Mouse (Mus musculus): ENCODE measurements at regions not wholly inside any gene's neighbourhood (a gene's known extent, or its start where the extent isn't known, plus 50 kb on each side); places are given as distances from the start of the nearest gene placed in this dataset.
"Not testable (repeated sequence)": the region's sequence is repeated elsewhere in the genome, so short reads cannot be mapped to it uniquely, and the experiment has no call there.

- DNase-seq (ENCODE audit: low spot score in 2 of 2): no peak
These were observed 58.1 kb upstream of the Slc1a4 start for GRCm38 (mm10) chr11:20390622-20391021.

DNA sequence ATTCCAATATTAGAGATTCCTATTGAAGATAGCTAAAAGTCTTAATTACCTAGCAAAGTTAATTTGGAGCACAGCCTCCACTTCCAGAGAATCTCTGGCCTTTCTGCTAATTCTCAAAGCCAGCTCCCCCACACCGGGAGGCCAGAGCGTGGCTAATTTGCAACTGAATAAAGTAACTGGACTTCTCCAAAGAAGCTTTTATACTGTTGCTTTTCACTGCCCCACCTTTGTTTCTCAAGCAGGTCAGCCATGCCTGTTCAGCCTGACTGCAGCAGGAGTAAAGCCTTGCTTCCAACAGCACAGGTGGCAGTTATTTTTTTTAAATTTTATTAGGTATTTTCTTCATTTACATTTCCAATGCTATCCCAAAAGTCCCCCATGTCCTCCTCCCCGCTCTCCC is 60.8 kb upstream of the Slc1a4 start:
- not testable (repeated sequence) for DNase-seq (ENCODE audit: low spot score in 2 of 2)

- DNase-seq (ENCODE audit: low spot score in 2 of 2): not testable (repeated sequence)
These were observed 61.3 kb upstream of the Slc1a4 start for GRCm38 (mm10) chr11:20393807-20394206.

DNA sequence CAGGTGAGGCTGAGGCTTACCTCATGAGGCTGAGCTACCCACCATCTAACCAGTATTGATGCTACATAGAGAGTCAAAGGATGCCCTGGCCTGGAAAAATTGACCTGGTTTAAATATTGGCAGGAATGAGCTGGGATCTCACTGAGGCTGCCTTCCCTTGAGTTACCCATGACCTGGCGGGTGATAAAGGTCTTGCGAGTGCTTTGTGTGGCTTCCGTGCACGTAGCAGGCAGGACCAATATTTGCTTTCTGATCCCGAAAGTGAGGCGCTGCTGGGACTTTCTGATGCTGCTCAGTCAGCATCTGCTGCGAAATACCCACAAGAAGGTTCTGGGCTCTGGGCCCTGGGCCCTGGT is 63.3 kb upstream of the Slc1a4 start:
- no peak for DNase-seq (ENCODE audit: low spot score in 2 of 2)

GRCm38 (mm10) chr11:20396204-20396848 is 63.8 kb upstream of the Slc1a4 start:
- peak; percentile 43 to 58 for DNase-seq (ENCODE audit: low spot score in 2 of 2)

- no peak for DNase-seq (ENCODE audit: low spot score in 2 of 2)
These were observed 64.4 kb upstream of the Slc1a4 start for GRCm38 (mm10) chr11:20396884-20397283.

- peak; percentile 74 to 80 for DNase-seq (ENCODE audit: low spot score in 2 of 2)
These were observed 68.1 kb upstream of the Slc1a4 start for GRCm38 (mm10) chr11:20400302-20401234.

GRCm38 (mm10) chr11:20403456-20403855 is 70.9 kb upstream of the Slc1a4 start:
- DNase-seq (ENCODE audit: low spot score in 2 of 2): no peak

- no peak for DNase-seq (ENCODE audit: low spot score in 2 of 2)
These were observed 72.0 kb upstream of the Slc1a4 start for GRCm38 (mm10) chr11:20404476-20404875.

- DNase-seq (ENCODE audit: low spot score in 2 of 2): no peak
These were observed 85.6 kb upstream of the Slc1a4 start for GRCm38 (mm10) chr11:20418141-20418540.

DNA sequence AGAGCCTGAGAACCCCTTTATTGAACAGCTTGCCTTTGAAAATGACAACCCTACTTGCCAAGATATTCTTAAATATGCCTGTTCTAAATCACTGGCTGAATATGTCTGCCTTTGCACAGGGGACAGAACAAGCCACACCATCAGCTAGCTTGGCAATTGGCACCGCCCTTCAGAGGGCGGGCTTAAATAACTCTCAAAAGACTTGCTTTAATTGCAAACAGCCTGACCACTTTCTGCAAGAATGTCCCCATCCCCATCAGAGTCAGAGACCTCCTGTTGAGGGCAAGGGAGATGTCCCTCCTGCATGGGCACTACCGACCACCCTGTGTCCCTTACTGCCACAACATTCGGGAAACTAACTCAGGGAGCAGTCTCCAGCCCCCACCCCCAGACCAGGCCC is 88.4 kb upstream of the Slc1a4 start:
- DNase-seq (ENCODE audit: low spot score in 2 of 2): no peak

DNA sequence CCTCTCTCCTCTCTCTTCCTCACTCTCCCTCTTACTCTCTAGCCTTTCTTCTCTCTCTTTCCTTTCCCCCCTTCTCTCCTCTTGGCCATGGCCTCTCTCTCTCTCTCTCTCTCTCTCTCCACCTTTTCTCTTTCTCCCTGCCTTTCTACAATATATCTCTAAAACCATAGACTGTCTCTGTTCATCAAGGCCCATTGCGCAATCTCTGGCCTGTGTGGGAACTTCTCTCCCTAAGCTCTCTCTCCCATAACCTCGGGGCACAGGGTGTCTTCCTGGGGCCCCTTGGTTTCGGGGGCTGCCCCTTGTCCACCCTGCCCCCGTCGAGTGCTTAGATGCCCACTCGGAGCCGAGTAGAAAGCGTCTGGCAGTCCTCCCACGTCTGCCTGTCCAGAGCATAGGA is 103.5 kb upstream of the Slc1a4 start:
- no peak for DNase-seq (ENCODE audit: low spot score in 2 of 2)

- DNase-seq (ENCODE audit: low spot score in 2 of 2): no peak
These were observed 100.6 kb upstream of the Sertad2 start for GRCm38 (mm10) chr11:20442476-20442875.

GRCm38 (mm10) chr11:20445061-20445902 is 97.8 kb upstream of the Sertad2 start:
- no peak for DNase-seq (ENCODE audit: low spot score in 2 of 2)

DNA sequence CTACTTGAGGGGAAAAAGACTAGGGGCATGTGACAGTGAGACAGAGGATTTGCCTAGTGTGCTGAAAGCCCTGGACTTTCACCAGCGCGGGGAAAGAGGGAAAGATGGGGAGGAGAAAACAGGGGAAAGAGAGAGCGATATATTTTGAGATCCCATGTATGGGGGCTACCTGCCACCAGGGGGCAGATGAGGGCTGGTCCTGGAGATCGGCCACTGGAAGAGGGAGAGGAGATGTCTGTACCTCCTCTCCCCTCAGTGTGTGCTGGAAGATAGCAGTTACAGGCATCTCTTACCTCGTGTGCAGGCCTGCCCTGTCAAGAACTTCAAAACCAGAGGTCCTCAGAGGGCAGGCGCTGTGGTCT is 97.2 kb upstream of the Sertad2 start:
- peak in 1 of 2 experiments; percentile 65 for DNase-seq (ENCODE audit: low spot score in 2 of 2)

GRCm38 (mm10) chr11:20452901-20453300 is 90.2 kb upstream of the Sertad2 start:
- DNase-seq (ENCODE audit: low spot score in 2 of 2): no peak

GRCm38 (mm10) chr11:20453786-20454185 is 89.3 kb upstream of the Sertad2 start:
- DNase-seq (ENCODE audit: low spot score in 2 of 2): no peak

DNA sequence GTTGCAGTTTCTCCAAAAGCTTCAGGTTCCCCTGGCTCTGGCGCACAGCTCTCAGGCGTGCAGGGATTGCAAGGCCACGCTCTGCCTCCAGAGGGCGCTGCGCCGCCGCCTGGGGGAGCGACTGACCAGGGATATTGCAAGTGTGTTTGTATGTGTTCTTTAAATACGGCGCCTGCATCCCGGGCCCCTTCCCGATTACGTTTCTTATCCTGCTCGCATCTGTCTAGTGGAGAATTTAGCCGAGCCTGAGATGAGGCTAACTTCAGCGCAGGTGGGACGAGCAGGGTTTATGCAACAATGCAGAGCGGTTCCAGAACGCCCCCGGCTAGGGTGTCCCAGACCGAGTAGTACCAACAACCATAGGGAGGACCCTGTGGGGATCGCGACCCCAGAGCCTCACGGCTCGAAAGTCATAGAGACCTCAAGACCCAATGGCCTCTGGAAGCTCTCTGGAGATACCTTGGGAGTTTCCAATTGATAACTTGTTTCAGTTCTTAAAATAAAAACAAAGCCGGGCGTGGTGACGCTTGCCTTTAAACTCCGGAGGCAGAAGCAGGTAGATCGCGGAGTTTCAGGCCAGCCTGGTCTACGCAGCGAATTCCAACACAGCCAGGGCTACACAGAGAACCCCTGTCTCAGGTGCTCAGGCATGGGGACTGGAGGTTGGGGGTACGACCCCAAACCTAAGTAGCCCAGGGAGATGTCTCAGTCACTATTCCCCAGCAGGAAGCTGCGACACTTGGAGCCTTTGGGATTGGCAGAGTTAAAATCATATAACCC is 87.8 kb upstream of the Sertad2 start:
- DNase-seq (ENCODE audit: low spot score in 2 of 2): peak; percentile 56 to 83

GRCm38 (mm10) chr11:20455865-20456648 is 87.0 kb upstream of the Sertad2 start:
- no peak for DNase-seq (ENCODE audit: low spot score in 2 of 2)

- no peak for DNase-seq (ENCODE audit: low spot score in 2 of 2)
These were observed 83.9 kb upstream of the Sertad2 start for GRCm38 (mm10) chr11:20459140-20459539.
